Mouse (Mus musculus) Muller cell, postnatal 12 days (primary cell): ENCODE measurements around the gene Urah.
A peak's percentile ranks its signal among the peaks of the same experiment; 100 is the strongest.

Source experiments
- DNase-seq: peaks from one replicate; pipeline ENCODE4 v3.0.0-alpha.2; 2015; ENCODE audit errors: inconsistent ontology term

Gene Urah

DNA sequence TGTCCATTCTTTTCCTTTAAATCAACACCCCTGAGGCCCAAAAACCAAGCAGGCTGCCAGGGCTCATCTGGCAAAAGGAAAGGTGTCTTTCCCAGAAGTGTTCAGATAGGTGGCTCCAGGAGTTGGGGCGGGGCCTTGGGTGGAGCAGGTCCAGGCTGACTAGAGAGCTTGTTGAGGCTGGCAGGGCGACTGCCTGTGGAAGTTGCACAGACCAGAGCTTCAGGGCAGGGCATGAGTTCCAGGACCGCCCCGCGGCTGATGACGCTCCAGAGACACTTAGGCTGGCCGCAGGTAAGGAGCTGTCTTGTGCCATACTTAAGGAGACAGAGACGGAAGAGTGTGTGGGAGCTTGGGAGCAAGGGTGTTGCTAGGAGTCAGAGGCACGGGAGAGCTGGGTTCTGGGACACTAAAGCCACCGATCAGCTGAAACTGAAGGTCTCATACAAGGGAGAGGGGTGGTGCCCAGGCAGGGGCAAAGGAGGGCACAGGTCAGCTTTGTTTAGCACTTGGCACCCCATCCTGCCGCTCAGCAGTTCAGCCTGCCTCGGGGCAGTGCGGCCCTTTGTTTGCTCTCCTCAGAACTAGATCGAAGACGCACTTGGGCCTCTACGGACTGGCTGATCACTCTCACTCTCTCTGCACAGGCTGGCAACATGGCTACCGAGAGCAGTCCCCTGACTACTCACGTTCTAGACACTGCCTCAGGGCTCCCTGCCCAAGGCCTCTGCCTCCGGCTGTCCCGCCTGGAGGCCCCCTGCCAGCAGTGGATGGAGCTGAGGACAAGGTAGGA lies at the start of gene Urah:
Urah (plus strand) TSS at position 51 of the 790 bp plus-strand sequence.
- no peak for DNase-seq

DNA sequence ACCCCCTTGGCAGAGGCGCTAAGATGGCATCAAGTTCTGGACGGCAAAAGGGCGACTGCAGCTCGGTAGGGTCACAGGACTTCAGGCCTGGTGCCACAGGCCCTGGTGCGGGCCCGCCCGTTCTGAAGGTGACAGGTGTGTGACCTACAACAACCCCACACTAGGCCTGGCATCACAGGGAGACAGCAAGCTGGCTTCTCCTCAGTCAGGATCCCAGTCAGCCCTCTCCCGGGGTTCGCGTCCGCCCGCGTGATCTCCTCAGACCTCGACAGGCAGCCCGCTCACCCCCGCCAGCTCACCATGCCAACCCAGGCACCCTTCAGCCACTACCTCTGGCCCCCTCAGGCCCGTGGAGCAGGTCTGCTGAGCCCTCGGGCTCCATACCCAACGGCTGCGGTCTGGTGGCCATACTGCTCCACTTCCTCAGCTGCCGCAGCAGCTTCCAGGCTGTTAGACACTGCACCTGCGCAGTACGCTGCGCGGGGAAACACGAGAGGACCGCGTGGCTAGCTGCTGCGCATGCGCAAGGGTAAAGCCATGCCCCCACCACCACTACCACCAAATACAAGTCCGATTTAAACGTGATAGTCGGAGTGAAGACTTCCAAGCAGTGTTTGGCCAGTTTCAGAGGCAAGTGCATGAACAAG lies 47.3 kb upstream of the Urah start, which contains the start of gene Syce1:
Syce1 (minus strand) TSS at position 447 of the 647 bp plus-strand sequence.
- DNase-seq: no peak

DNA sequence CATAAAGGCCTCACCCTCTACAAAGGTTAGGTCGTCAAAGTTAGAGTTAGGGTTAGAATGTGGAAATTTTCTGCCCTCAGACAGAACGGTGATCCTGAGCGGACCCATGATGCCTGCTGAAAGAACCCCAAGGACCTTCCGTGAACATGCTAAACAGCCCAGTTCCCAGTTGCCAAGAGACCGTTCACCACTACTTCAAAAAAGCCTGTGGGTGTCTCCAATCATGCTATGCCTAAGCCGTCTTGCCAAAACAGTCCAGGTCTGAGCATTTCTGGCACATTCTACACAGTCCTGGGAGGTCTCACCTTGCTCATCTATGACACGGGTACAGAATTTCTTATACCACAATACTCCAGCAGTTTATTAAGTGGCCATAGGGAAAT lies 46.8 kb upstream of the Urah start:
- DNase-seq: no peak

DNA sequence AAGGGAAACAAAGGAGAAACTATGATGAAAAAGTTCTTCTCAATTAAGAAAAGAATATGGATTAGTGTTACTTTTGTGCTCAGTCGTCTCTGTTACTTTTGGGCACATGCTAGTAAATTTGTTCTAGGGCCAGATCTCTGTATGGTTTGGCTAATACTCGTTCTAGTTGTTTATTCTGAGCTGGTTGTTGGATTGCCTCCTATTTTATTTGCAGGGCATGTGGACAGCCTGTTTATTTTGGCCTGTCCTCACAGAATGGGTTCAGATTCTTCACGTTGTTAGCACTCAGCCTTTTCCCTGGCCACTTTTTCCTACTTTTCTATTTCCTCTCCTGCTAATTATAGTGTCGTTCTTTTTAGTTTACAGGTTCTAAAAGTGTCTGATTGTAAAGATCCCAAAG lies 41.3 kb upstream of the Urah start:
- DNase-seq: no peak

DNA sequence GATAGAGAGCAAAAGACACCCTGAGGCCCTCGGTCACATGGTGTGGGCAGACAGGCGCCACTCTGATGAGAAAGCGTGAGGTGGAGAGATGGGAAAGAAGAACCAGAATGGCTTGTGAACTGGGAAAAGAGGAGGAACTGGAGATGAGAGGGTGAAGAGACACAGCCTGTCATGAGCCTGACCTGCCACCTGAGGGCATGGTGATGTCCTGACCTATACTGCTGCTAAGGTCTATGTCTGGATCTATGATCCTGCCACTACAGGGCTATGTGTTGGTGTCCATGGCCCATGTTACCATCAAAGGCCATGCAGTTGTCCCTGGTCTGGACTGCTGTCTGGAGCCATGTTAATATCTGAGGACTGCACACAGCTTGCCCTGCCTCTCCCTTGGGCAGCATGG lies 37.2 kb upstream of the Urah start:
- no peak for DNase-seq

DNA sequence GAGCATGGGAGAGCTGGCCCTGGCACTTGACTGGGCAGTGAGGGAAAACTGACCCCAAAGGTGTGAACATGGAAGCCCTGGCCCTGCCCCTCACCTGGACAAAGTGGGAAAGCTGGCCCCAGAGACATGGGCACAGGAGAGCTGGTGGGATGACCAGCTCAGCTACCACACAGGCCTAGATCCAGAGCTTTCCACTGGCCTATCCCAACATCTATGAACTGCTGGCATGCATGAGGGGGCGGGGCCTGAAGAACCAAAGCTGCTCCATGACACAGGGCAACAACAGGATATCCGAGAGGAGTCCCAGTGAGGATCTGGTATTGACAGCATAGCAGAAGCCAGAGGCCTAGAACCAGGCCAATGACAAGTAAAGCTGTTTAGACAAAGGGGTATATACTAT lies 36.6 kb upstream of the Urah start:
- no peak for DNase-seq

DNA sequence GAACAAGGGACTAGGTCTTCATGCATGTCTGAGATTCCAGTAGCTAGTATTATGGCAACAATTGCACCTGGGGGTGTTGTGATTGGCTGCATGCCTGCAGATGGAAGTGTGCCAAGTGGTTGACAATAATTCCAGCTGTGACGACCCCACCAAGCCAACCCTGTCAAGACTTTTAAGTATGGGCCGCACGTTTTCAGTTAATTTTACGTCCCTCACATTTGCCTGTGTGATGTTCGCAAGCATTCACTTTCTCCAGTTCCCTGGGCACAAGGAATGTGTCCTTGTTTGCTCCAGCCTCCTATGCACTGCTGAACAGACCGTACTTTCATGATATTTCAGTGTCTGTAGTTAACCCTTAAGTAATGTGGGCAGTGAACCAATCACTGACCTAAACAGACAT lies 32.2 kb upstream of the Urah start:
- peak; percentile 14 for DNase-seq

DNA sequence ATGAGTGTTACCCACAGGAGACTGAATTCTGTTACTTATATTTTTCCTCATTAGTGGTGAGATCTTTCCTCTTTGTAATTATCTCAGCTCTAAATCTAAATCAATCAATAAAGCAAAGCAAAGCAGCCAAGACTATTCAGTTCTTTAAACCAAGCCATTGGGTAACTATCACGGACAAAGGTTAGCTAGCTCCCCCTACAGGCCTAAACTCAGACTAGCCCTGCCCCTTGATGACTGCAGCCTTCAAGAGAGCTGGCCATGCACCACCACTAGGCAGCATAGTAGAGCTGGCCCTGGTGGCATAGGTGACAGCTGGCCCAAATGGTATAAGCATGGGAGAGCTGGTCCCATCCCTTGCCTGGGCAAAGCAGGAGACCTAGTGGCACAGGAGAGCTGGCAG lies 29.1 kb upstream of the Urah start:
- DNase-seq: no peak

DNA sequence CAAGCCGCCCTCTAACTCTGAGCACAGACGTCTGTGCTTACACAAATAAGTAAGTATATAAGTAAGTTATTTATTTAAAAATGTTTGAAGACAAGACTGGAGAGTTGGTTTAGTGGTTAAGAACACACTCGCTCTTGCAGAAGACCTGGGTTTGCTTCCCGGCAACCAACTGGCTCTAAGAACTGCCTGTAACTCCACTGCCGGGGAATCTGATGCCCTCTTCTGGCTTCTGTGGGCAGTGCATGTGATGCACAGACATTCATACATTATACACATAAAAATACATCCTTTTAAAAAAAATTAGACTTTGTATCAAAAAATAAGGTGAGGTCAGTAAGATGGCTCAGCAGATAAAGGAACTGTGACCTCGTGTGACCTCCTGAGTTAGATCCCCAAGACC lies 24.3 kb upstream of the Urah start:
- DNase-seq: no peak

DNA sequence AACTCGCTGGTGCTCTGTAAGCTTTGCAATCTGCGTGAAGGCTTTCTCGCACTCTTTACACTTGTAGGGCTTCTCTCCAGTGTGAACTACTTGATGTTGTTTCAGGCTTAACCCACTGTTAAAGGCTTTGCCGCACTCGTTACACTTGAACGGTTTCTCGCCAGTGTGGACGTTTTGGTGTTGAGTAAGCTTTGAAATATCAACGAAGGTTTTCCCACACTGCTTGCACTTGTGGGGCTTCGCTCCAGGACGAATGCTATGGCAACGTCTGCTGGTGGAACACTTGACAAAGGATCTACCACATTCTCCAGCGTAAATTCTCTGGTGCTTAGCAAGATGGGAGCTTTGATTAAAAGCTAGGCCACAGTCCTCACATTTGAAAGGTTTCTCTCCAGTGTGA lies 23.1 kb upstream of the Urah start:
- no peak for DNase-seq

DNA sequence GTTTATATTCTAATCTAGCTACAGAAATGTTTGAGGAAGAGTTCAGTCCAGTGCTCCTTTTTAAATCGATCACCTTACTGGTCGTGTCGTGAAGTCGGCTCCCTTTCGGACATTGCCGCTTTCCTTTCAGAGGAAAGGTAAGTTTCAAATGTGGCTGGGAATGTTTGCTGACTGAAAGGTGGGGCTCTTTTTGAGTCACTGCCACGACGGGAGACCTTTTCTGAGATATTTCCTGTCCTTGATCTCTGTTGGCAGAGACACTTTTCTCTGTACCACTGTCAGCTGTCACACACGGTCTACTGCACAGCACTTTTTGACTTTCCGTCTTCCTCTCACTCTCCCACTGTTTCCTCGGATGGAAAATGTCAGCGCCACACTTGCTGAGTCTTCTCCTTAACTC lies 22.0 kb upstream of the Urah start:
- DNase-seq: no peak

DNA sequence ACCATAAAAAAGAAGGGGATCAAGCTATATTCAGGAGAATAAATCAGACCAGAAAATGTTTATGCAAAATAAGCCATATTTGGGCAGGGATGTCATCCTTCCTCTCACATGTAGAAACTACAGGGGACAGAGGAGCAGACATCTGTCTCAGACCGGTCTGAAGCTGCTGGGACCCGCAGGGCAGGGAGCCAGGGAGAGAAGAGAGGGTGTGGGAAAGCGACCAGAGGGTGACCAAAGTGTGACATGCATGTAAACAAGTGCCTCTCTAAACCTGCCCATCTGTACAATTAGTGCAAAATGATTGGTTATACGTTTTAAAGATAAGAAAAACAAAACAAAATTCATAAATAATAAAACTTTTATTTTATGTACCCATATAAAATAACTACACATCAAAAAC lies 14.6 kb upstream of the Urah start:
- DNase-seq: no peak

DNA sequence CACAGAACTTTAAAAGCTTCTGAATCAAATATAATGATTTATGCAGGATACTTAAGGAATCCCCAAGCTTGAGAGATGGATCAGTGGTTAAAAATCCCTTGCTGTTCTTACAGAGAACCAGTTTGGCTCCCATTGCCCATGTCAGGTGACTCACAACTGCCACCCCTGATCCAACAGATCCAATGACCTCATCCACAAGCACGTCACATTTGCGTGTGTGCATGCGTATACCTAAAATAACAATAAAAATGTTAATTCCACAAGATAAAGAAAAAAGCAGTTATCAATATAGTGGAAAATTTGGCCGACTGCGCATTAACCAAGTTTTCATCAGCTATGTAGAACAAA lies 13.5 kb upstream of the Urah start:
- peak; percentile 8 for DNase-seq

DNA sequence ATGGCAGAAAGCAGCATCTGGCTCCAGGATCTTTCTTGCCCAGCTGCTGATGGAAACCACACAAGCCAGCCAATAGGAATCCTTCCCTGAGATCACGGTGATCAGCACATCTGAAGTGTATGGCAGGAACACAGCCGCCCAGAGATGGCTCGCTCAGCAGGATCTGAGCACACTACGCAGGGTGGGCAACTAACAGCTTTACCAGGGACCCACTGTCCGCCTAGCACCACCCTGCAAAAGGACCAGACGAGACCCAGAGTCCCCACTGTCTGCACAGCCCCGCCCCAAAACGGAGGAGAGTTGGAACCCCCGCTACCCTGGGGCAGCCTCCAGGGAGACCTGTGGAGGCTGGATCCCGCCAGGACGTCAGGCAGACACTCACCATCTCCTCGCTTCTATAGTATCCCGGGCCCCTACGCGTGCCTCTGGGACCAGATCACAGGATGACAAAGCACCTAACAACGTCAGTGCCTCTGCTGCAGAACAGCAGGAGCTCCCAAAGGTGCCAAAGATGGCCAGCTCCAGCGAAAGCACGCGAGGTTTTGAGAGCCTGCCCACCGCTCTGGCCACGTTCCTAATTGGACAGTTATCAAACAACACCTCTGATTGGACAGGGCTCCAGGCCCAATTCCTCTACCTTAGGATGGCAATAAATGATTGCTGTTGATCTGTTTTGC lies 13.0 kb upstream of the Urah start, which contains the start of gene Zfp941:
Zfp941 (minus strand) TSS at position 526 of the 677 bp plus-strand sequence.
- DNase-seq: peak; percentile 81

DNA sequence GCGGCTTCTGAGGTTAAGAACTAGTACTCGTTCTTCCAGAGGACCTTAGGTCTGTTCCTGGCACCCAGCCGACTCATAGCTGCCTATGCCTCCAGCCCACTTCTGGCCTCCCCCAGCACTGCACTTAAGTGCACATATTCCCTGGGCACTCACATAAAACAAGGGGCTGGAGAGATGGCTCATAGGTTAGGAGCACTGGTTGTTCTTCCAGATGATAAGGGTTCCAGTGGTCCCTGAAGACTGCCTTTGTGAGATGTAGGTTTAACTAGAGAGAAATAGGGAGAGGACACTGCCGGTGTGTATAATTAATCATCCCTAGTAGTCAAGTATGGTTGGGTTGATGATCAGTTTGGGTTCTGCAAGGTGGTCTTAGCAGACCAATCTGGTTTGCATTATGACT lies 12.1 kb upstream of the Urah start:
- no peak for DNase-seq

DNA sequence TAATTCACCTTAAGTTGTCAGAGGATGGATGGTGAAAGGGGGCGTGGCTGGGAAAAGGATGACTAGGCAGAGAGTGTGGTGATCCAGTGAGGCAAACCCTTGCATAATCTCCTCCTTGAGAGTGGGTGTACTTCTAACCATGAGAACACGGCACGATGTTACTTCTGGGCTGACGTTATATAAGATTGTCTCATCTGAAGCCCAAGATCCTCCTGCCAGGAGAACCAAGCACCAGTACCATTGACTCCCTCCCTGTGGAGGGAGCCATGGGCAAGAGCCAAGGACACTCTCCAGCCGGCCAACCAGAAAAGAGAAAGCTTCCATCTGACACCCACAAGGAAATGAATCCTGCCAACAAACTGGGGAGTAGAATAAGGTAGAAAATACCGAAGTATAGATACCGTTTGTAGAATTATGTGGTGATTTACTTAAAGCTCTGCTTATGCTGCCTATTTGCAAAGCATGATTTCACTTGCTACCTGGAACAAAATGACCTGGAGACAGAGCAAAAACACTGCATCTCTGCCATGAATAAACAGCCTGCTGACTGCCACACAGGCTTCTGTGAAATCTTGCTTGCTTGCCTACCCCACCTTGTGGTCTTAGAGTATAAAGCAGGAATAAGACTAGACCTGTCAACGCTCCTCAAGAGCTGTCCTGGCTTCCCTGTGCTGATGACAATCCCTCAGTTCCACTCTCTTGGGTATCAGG lies 6.5 kb upstream of the Urah start:
- DNase-seq: peak; percentile 30

DNA sequence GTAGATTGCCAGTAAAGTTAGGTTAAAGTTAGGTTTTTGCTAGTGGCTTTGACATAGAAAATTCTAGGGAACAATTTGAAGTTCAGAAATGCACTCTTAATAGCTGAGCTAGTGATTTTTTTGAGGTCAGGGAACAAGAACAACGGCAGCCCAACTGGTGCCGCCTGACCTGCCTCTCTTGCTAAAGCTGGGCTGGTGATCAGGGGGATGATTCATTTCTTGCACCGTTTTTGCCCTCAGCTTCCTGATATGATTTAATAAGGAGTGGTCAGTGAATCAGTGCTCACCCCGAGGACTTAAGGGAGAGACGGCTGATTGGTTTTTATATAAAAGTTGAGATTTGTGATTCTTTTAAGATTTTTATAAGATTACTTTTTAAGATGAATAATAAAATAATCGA lies 3.4 kb upstream of the Urah start:
- peak; percentile 64 for DNase-seq

DNA sequence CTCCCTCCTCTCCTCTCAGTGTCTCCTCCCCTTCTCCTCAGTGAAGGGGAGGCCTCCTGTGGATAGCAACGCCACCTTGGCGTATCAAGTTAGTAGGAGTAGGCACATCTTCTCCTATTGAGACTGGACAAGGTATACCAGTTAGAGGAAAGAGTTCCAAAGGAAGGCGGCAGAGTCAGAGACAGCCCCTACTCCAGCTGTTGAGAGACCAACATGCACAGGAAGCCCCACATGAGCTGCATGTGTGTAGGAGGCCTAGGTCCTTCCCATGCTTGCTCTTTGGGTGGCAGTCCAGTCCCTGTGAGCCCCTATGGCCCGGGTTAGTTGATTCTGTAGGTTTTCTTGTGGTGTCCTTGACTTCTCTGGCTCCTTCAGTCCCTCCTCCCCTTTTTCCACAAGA lies 1.5 kb upstream of the Urah start:
- no peak for DNase-seq

DNA sequence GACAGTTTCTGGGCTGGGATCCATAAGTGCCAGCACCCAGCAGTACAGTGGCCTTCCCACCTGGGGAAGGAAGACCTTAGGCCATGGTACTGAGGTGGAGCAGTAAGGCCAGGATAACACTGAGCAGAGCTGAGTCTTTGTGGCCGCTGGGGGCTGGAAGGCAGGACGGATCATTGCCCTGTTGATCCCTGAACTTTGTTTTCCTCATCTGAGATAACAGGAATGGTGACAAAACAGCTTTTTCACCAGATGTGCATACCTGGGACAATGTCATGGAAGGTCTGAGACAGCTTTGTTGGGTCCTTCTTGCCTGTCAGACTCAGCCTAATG lies 905 bp downstream of the Urah start:
- no peak for DNase-seq

DNA sequence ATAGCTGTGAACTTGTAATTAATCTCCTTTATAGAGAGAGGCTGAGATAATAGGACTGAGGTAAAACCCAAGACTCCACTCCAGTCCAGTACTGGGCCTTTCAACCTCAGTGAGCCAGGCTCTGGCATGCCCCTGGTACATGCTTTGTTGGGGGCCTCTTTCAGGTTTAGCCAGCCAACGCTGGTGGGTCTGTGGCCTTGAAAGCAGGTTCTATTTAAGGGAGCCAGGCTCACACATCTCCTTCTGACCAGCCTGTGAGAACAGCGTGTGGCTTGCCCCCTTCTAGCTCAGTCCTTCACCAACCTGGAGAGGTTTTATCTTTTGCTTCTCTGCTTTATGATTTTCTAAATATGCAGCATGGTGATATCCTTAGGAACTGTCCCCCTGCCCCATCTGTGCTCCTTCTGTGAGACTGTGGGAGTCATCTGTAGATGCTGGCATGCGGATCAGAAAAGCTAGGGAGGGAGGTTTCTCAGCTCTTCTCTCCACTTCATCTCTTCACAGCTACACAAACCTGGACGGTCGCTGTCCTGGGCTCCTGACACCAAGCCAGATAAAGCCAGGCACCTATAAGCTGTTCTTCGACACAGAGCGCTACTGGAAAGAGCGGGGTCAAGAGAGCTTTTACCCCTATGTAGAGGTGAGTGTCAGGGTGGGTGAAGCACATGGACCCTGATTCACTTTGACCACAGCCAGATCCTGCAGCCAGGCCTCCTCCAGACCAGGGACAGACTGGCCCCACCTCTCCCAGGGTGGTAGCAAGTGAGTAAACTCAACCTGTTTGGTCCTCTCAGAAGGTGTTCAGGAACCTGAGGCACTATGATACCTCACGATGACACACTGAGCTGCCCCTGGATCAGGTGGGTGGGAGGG lies 1.7 kb downstream of the Urah start:
- DNase-seq: no peak

DNA sequence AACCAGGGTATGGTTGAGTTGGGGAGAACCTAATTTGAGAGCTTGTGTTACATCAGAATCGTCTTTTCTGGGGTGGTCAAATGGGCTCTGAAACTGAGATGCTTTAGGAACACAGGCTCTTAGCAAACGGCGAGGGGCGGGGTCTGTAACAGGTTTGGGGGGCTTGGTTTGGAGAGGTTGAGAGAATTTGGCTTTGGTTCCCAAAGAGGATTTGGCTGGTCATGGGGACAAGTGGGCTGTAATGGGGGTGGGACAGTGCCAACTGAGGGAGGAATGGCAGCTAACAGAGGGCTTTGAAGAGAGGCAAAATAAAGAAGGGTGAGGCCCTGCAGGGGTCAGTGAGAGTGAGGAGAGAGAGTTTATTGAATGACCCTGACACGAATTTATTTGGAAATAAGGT lies 4.7 kb downstream of the Urah start:
- DNase-seq: no peak
